Mouse (Mus musculus): ENCODE results near the gene Pgm5. TPM values are rescaled to one million over a fixed set of nuclear protein-coding genes. Genes with fewer than 3 reads are reported as not detected.

The Pgm5 gene
- polyA plus RNA-seq, 1 experiment from 2014 or later = 2.9 TPM

GRCm38 (mm10) chr19:24794350-24794749 lies 67.3 kb downstream of the Pgm5 start:
- 23% methylated on average over 6 of the region's 6 CpGs for WGBS
- Histone ChIP-seq H3K36me3 (ENCODE audit: insufficient read depth) (no peaks in the 10 kb centered on the region), H3K9me3 (ENCODE audit: low read depth, low read length) (no peaks in the 10 kb centered on the region), H3K27ac (ENCODE audit: low read depth) (no peak overlapping the region), H3K4me2 (no peak overlapping the region), H3K4me1 (ENCODE audit: insufficient read depth) (0 out of 2 replicates have a peak, but pooled peaks cover 3% of the 10 kb centered on the region), H3K27me3 (ENCODE audit: insufficient read depth, low read length) (no peaks in the 10 kb centered on the region), H3K4me3 (ENCODE audit: low read depth, low read length) (no peak overlapping the region), H3K9ac (no peak overlapping the region)
- no peak for TF ChIP-seq CTCF (IDR thresholded peaks at IDR 0.05; ENCODE audit: low read depth)
- DNase-seq = peak; percentile 83
- ATAC-seq (ENCODE audit: insufficient read depth) = peak; percentile 88

- H3K9ac ChIP-seq = no peak overlapping the region
- TF ChIP-seq CTCF (IDR thresholded peaks at IDR 0.05; ENCODE audit: low read depth) = no peak
- H3K27ac ChIP-seq (ENCODE audit: low read depth) = no peak overlapping the region; the same call in 1 of the 2 replicates
Measured at GRCm38 (mm10) chr19:24793545-24794139, 68.0 kb downstream of the Pgm5 start.

GRCm38 (mm10) chr19:24792876-24793275 lies 68.8 kb downstream of the Pgm5 start:
- Histone ChIP-seq H3K27ac (ENCODE audit: low read depth) (no peak overlapping the region), H3K9me3 (ENCODE audit: low read depth, low read length) (no peaks in the 10 kb centered on the region), H3K27me3 (ENCODE audit: insufficient read depth, low read length) (no peaks in the 10 kb centered on the region), H3K9ac (no peak overlapping the region), H3K4me3 (ENCODE audit: low read depth, low read length) (no peak overlapping the region), H3K4me2 (no peak overlapping the region), H3K4me1 (ENCODE audit: insufficient read depth) (no peaks in the 10 kb centered on the region), H3K36me3 (ENCODE audit: insufficient read depth) (no peaks in the 10 kb centered on the region)
- 70% methylated on average over 5 of the region's 5 CpGs for WGBS
- TF ChIP-seq CTCF (IDR thresholded peaks at IDR 0.05; ENCODE audit: low read depth) = no peak
- ATAC-seq (ENCODE audit: insufficient read depth) (no peak), DNase-seq (no peak)

More at GRCm38 (mm10) chr19:24793545-24794139, 68.0 kb downstream of the Pgm5 start:
- H3K27me3 ChIP-seq (ENCODE audit: insufficient read depth, low read length) = no peaks in the 10 kb centered on the region
- ATAC-seq (ENCODE audit: insufficient read depth) = no peak
- no peak for DNase-seq
- H3K4me2 ChIP-seq = no peak overlapping the region
- H3K36me3 ChIP-seq (ENCODE audit: insufficient read depth) = no peaks in the 10 kb centered on the region
- H3K4me3 ChIP-seq (ENCODE audit: low read depth, low read length) = no peak overlapping the region
- 0 out of 2 replicates have a peak, but pooled peaks cover 3% of the 10 kb centered on the region for H3K4me1 ChIP-seq (ENCODE audit: insufficient read depth)
- no peaks in the 10 kb centered on the region for H3K9me3 ChIP-seq (ENCODE audit: low read depth, low read length)
- WGBS = 63% methylated on average over 9 of the region's 9 CpGs

GRCm38 (mm10) chr19:24785898-24786297 lies 75.8 kb downstream of the Pgm5 start:
- Histone ChIP-seq H3K4me3 (ENCODE audit: low read depth, low read length) (no peak overlapping the region), H3K4me2 (no peak overlapping the region), H3K27me3 (ENCODE audit: insufficient read depth, low read length) (no peaks in the 10 kb centered on the region), H3K36me3 (ENCODE audit: insufficient read depth) (no peaks in the 10 kb centered on the region), H3K9me3 (ENCODE audit: low read depth, low read length) (no peaks in the 10 kb centered on the region), H3K27ac (ENCODE audit: low read depth) (no peak overlapping the region), H3K9ac (no peak overlapping the region), H3K4me1 (ENCODE audit: insufficient read depth) (peaks cover 4% of the 10 kb centered on the region; the same call in 1 of the 2 replicates)
- TF ChIP-seq CTCF (IDR thresholded peaks at IDR 0.05; ENCODE audit: low read depth) = no peak
- 88% methylated on average over 8 of the region's 8 CpGs for WGBS
- ATAC-seq (ENCODE audit: insufficient read depth) (no peak), DNase-seq (no peak)

- ATAC-seq (ENCODE audit: insufficient read depth) (no peak), DNase-seq (no peak)
- Histone ChIP-seq H3K4me1 (ENCODE audit: insufficient read depth) (peaks cover 4% of the 10 kb centered on the region; the same call in 1 of the 2 replicates), H3K9ac (no peak overlapping the region), H3K27me3 (ENCODE audit: insufficient read depth, low read length) (no peaks in the 10 kb centered on the region), H3K36me3 (ENCODE audit: insufficient read depth) (no peaks in the 10 kb centered on the region), H3K4me2 (no peak overlapping the region), H3K27ac (ENCODE audit: low read depth) (no peak overlapping the region), H3K4me3 (ENCODE audit: low read depth, low read length) (no peak overlapping the region), H3K9me3 (ENCODE audit: low read depth, low read length) (no peaks in the 10 kb centered on the region)
- 61% methylated on average over 15 of the region's 15 CpGs for WGBS
- TF ChIP-seq CTCF (IDR thresholded peaks at IDR 0.05; ENCODE audit: low read depth) = no peak
Measured at GRCm38 (mm10) chr19:24785056-24785675, 76.5 kb downstream of the Pgm5 start.

- no peaks in the 10 kb centered on the region for H3K36me3 ChIP-seq (ENCODE audit: insufficient read depth)
- no peaks in the 10 kb centered on the region for H3K9me3 ChIP-seq (ENCODE audit: low read depth, low read length)
- no peak overlapping the region for H3K4me2 ChIP-seq
- no peaks in the 10 kb centered on the region for H3K27me3 ChIP-seq (ENCODE audit: insufficient read depth, low read length)
- H3K4me3 ChIP-seq (ENCODE audit: low read depth, low read length) = no peak overlapping the region
- no peak for TF ChIP-seq CTCF (IDR thresholded peaks at IDR 0.05; ENCODE audit: low read depth)
- H3K9ac ChIP-seq = no peak overlapping the region
- ATAC-seq (ENCODE audit: insufficient read depth) (no peak), DNase-seq (peak; percentile 37)
- 50% methylated on average over 9 of the region's 9 CpGs for WGBS
- H3K4me1 ChIP-seq (ENCODE audit: insufficient read depth) = peaks cover 4% of the 10 kb centered on the region; the same call in 1 of the 2 replicates
- no peak overlapping the region for H3K27ac ChIP-seq (ENCODE audit: low read depth)
Measured at GRCm38 (mm10) chr19:24783736-24784135, 77.9 kb downstream of the Pgm5 start.

- H3K4me1 ChIP-seq (ENCODE audit: insufficient read depth) = peaks cover 4% of the 10 kb centered on the region; the same call in 1 of the 2 replicates
- 24% methylated on average over 6 of the region's 6 CpGs for WGBS
- H3K27ac ChIP-seq (ENCODE audit: low read depth) = peak overlapping the region; percentile 52; the same call in 1 of the 2 replicates
- no peak overlapping the region for H3K9ac ChIP-seq
- TF ChIP-seq CTCF (IDR thresholded peaks at IDR 0.05; ENCODE audit: low read depth) = no peak
- H3K36me3 ChIP-seq (ENCODE audit: insufficient read depth) = no peaks in the 10 kb centered on the region
- DNase-seq (peak; percentile 88), ATAC-seq (ENCODE audit: insufficient read depth) (peak; percentile 91)
- no peak overlapping the region for H3K4me2 ChIP-seq
- H3K9me3 ChIP-seq (ENCODE audit: low read depth, low read length) = no peaks in the 10 kb centered on the region
- H3K4me3 ChIP-seq (ENCODE audit: low read depth, low read length) = no peak overlapping the region
- no peaks in the 10 kb centered on the region for H3K27me3 ChIP-seq (ENCODE audit: insufficient read depth, low read length)
Measured at GRCm38 (mm10) chr19:24779996-24780395, 81.7 kb downstream of the Pgm5 start.
